ENCODE assay signal across 12 mouse cellular contexts in the genomic region with DNA sequence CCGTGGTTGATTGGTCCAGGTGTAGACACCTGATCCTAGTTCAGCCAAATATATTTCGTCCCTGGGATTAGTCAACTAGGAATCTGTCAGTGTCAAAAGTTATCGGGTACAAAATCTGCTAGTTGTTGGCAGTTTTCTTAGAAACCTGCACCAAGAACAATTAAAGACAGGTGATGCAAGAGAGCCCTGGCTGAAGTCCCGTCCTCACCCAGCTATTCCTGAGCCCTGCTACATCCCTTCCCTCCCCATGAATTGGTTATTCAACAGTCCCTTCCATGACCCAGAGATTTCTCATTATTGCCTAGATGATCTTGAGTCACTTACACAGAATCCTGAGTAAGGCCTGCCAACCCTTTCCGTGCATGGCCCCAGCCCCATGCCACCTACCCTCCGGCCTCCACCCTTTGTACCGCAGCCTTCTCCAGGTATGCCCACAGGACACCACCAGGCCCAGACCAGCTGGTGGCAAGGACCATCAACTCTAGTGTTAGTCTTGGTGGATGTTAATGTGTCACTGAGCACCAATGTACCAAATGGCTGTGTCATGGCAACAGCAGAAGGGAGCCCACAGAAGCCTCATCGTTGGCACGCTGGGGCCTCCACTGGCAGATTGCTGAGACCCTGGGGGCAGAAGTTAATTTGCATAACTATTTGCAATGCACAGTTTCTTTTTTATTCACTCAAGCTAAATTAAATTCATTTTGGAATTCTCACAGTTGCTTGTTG. TPM values are rescaled to one million over a fixed set of nuclear protein-coding genes. Genes with fewer than 3 reads are reported as not detected.
DNase-seq lines count a peak whose midpoint lies in the region; ATAC-seq and TF ChIP-seq lines count a peak whose summit lies in the region.
"Had no signal": no experiment of that assay in that cellular context is flagged by ENCODE, and none has a peak within 500 bp of the region (broad histone marks: within the 10 kb centered on the region; RNA-seq: fewer than 3 reads in every experiment).

No protein-coding gene starts in this region.

- peak; percentile 0 for DNase-seq in liver, adult 2 months (ENCODE audit: extremely low read depth, low read depth, low spot score)
- no peak for DNase-seq in liver, embryonic 11.5 days (ENCODE audit: low spot score)
- no peak for DNase-seq in urinary bladder, postnatal 4 days (ENCODE audit: low spot score in 2 of 2)
- no peak for DNase-seq in thymus, adult 18-20 months
- DNase-seq: heart, postnatal 4 days; kidney, postnatal 36 days had no signal

- no peak overlapping the region for H3K27ac ChIP-seq in liver, adult 2 months (replicated peaks; ENCODE audit: insufficient read depth, low read depth, low read length)
- no peak overlapping the region for H3K27ac ChIP-seq in liver, embryonic 11.5 days (ENCODE audit: low read depth, low read length)
- peak overlapping the region; percentile 55; the same call in 1 of the 2 replicates for H3K27ac ChIP-seq in forebrain, embryonic 13.5 days
- peak overlapping the region; percentile 67 for H3K27ac ChIP-seq in hindbrain, embryonic 15.5 days (replicated peaks)
- H3K27ac ChIP-seq in midbrain, embryonic 16.5 days (ENCODE audit: low read length): peak overlapping the region; percentile 75
- H3K27ac ChIP-seq: stomach, embryonic 15.5 days had no signal

- no peaks in the 10 kb centered on the region; the same call in 1 of the 2 replicates for H3K9me3 ChIP-seq in liver, embryonic 11.5 days (ENCODE audit: control insufficient read depth, low read length)
- no peaks in the 10 kb centered on the region for H3K9me3 ChIP-seq in forebrain, embryonic 13.5 days (replicated peaks)
- H3K9me3 ChIP-seq in hindbrain, embryonic 15.5 days: no peaks in the 10 kb centered on the region
- H3K9me3 ChIP-seq in midbrain, embryonic 16.5 days (replicated peaks; ENCODE audit: control insufficient read depth, low read length, poor library complexity, severe bottlenecking): no peaks in the 10 kb centered on the region; the same call in 1 of the 2 replicates
- H3K9me3 ChIP-seq: stomach, embryonic 15.5 days had no signal

- TF ChIP-seq POLR2A in liver, adult 2 months (IDR thresholded peaks at IDR 0.05; ENCODE audit: extremely low read depth, insufficient read depth, low read length): no peak

- H3K36me3 ChIP-seq in liver, adult 2 months (ENCODE audit: control insufficient read depth, insufficient read depth, low read length): no peaks in the 10 kb centered on the region
- H3K36me3 ChIP-seq in liver, embryonic 11.5 days (ENCODE audit: control insufficient read depth, insufficient read depth, low read length): no peaks in the 10 kb centered on the region
- no peaks in the 10 kb centered on the region for H3K36me3 ChIP-seq in forebrain, embryonic 13.5 days (ENCODE audit: poor library complexity, severe bottlenecking)
- H3K36me3 ChIP-seq in hindbrain, embryonic 15.5 days: no peaks in the 10 kb centered on the region
- no peaks in the 10 kb centered on the region for H3K36me3 ChIP-seq in midbrain, embryonic 16.5 days (ENCODE audit: control insufficient read depth, insufficient read depth, low read length)
- H3K36me3 ChIP-seq: stomach, embryonic 15.5 days had no signal

- no peak overlapping the region for H3K4me2 ChIP-seq in liver, embryonic 11.5 days
- no peak overlapping the region for H3K4me2 ChIP-seq in forebrain, embryonic 13.5 days
- no peak overlapping the region for H3K4me2 ChIP-seq in hindbrain, embryonic 15.5 days
- H3K4me2 ChIP-seq in midbrain, embryonic 16.5 days (ENCODE audit: low read length): no peak overlapping the region
- H3K4me2 ChIP-seq: stomach, embryonic 15.5 days had no signal

- no peak for TF ChIP-seq CTCF in liver, adult 2 months (IDR thresholded peaks at IDR 0.05; ENCODE audit: low read depth, low read length)

- no peak overlapping the region for H3K4me3 ChIP-seq in liver, adult 2 months (ENCODE audit: insufficient read depth, low read depth, low read length)
- H3K4me3 ChIP-seq in liver, embryonic 11.5 days (ENCODE audit: low read depth, low read length): no peak overlapping the region
- no peak overlapping the region for H3K4me3 ChIP-seq in forebrain, embryonic 13.5 days
- no peak overlapping the region for H3K4me3 ChIP-seq in hindbrain, embryonic 15.5 days
- H3K4me3 ChIP-seq in midbrain, embryonic 16.5 days (ENCODE audit: low read depth, low read length): no peak overlapping the region
- H3K4me3 ChIP-seq: stomach, embryonic 15.5 days had no signal

- H3K79me2 ChIP-seq in liver, adult 2 months (ENCODE audit: control insufficient read depth, insufficient read depth, low read length): no peaks in the 10 kb centered on the region

- H3K4me1 ChIP-seq in liver, adult 2 months (ENCODE audit: control insufficient read depth, insufficient read depth, low read length): no peaks in the 10 kb centered on the region
- H3K4me1 ChIP-seq in liver, embryonic 11.5 days (replicated peaks; ENCODE audit: control insufficient read depth, insufficient read depth, low read length): peaks cover 6% of the 10 kb centered on the region
- peaks cover 16% of the 10 kb centered on the region for H3K4me1 ChIP-seq in forebrain, embryonic 13.5 days
- H3K4me1 ChIP-seq in hindbrain, embryonic 15.5 days (replicated peaks): peaks cover 20% of the 10 kb centered on the region
- peaks cover 11% of the 10 kb centered on the region for H3K4me1 ChIP-seq in midbrain, embryonic 16.5 days (ENCODE audit: control insufficient read depth, insufficient read depth, low read length)
- H3K4me1 ChIP-seq: stomach, embryonic 15.5 days had no signal

- H3K9ac ChIP-seq in liver, adult 2 months (ENCODE audit: low read depth, low read length): no peak overlapping the region
- no peak overlapping the region for H3K9ac ChIP-seq in liver, embryonic 11.5 days (ENCODE audit: low read depth, low read length)
- no peak overlapping the region for H3K9ac ChIP-seq in forebrain, embryonic 13.5 days
- no peak overlapping the region for H3K9ac ChIP-seq in hindbrain, embryonic 15.5 days
- no peak overlapping the region for H3K9ac ChIP-seq in midbrain, embryonic 16.5 days (ENCODE audit: low read depth, low read length)
- H3K9ac ChIP-seq: stomach, embryonic 15.5 days had no signal

- no peak for ATAC-seq in liver, embryonic 11.5 days (replicated peaks; ENCODE audit: low FRiP score)
- ATAC-seq in forebrain, embryonic 13.5 days: peak; percentile 73
- peak; percentile 70 for ATAC-seq in hindbrain, embryonic 15.5 days (ENCODE audit: low FRiP score, low read depth)
- ATAC-seq in midbrain, embryonic 16.5 days: peak; percentile 48; the same call in 1 of the 2 replicates
- ATAC-seq: lung, postnatal 0 days had no signal

- WGBS in liver, adult 2 months: 86% methylated on average over 9 of the region's 9 CpGs
- WGBS in liver, embryonic 11.5 days: 92% methylated on average over 9 of the region's 9 CpGs
- 79% methylated on average over 9 of the region's 9 CpGs for WGBS in forebrain, embryonic 13.5 days
- WGBS in hindbrain, embryonic 15.5 days: 60% methylated on average over 9 of the region's 9 CpGs
- 72% methylated on average over 9 of the region's 9 CpGs for WGBS in midbrain, embryonic 16.5 days

- H3K27me3 ChIP-seq in liver, adult 2 months (ENCODE audit: control insufficient read depth, insufficient read depth, low read length): no peaks in the 10 kb centered on the region
- H3K27me3 ChIP-seq in liver, embryonic 11.5 days (replicated peaks; ENCODE audit: control insufficient read depth, insufficient read depth, low read length): no peaks in the 10 kb centered on the region
- no peaks in the 10 kb centered on the region for H3K27me3 ChIP-seq in forebrain, embryonic 13.5 days
- no peaks in the 10 kb centered on the region for H3K27me3 ChIP-seq in hindbrain, embryonic 15.5 days
- H3K27me3 ChIP-seq in midbrain, embryonic 16.5 days (ENCODE audit: control insufficient read depth, insufficient read depth, low read depth, low read length): no peaks in the 10 kb centered on the region
- H3K27me3 ChIP-seq: stomach, embryonic 15.5 days had no signal

RNA-seq across cellular contexts. Expression of gene Igsf3, which starts 33.5 kb away (rescaled TPM):
- 0.37 and 0.54 TPM in 2 replicates for total RNA-seq in liver, adult 2 months (2014; rRNA removed)
- polyA plus RNA-seq in liver, adult 2 months (2012; rRNA removed): 0.24 TPM in 2 replicates
- 16.6 and 17.3 TPM in 2 replicates for polyA plus RNA-seq in liver, embryonic 11.5 days (2014; fragmentation: Nextera tagmentation; extraction: Ambion mirVana)
- polyA plus RNA-seq in forebrain, embryonic 13.5 days (2015; fragmentation: Nextera tagmentation; extraction: Ambion mirVana): 39.7 and 42.2 TPM in 2 replicates
- 80.2 and 90.6 TPM in 2 replicates for polyA plus RNA-seq in hindbrain, embryonic 15.5 days (2015; fragmentation: Nextera tagmentation; extraction: Ambion mirVana)
- 93.6 and 100 TPM in 2 replicates for polyA plus RNA-seq in midbrain, embryonic 16.5 days (2015; fragmentation: Nextera tagmentation; extraction: Ambion mirVana)

RNA-seq across cellular contexts. Expression of gene Cd2, which starts 55.6 kb away (rescaled TPM):
- 0.87 and 1.0 TPM in 2 replicates for total RNA-seq in liver, adult 2 months (2014; rRNA removed)
- polyA plus RNA-seq in liver, adult 2 months (2012; rRNA removed): 0.33 and 0.45 TPM in 2 replicates
- polyA plus RNA-seq in liver, embryonic 11.5 days (2014; fragmentation: Nextera tagmentation; extraction: Ambion mirVana): not detected in 2 replicates
- not detected in 2 replicates for polyA plus RNA-seq in forebrain, embryonic 13.5 days (2015; fragmentation: Nextera tagmentation; extraction: Ambion mirVana)
- not detected in 2 replicates for polyA plus RNA-seq in hindbrain, embryonic 15.5 days (2015; fragmentation: Nextera tagmentation; extraction: Ambion mirVana)
- not detected in 2 replicates for polyA plus RNA-seq in midbrain, embryonic 16.5 days (2015; fragmentation: Nextera tagmentation; extraction: Ambion mirVana)
- polyA plus RNA-seq: limb, embryonic 14.5 days had no signal

Comparison
In these comparisons a context has a peak if more than half of its experiments do, and no peak if none do; other contexts are left out.
1. RNA of gene Igsf3, which starts 33.5 kb away (polyA plus RNA-seq): 93.6 to 100 TPM in midbrain, embryonic 16.5 days, 80.2 to 90.6 TPM in hindbrain, embryonic 15.5 days, 39.7 to 42.2 TPM in forebrain, embryonic 13.5 days and 16.6 to 17.3 TPM in liver, embryonic 11.5 days; 0.24 TPM in liver, adult 2 months; every median in the first group is over 10 times any median in the second.
2. H3K27ac ChIP-seq: peak in forebrain, embryonic 13.5 days (single experiment), hindbrain, embryonic 15.5 days (single experiment) and midbrain, embryonic 16.5 days (single experiment); none in liver, adult 2 months (single experiment) and liver, embryonic 11.5 days (single experiment).